Mouse (Mus musculus) cerebellum, adult 9-10 months (tissue): ENCODE results near the gene Pibf1.
A peak's percentile ranks its signal among the peaks of the same experiment; 100 is the strongest.

Experiments
- DNase-seq: peaks from one replicate; pipeline ENCODE4 v3.0.0; 2022

Pibf1 gene

GRCm38 (mm10) chr14:99099267-99099966 is at the start of gene Pibf1, which contains the start of gene Dis3:
TSS of gene Pibf1 (plus strand) at chr14:99099424.
TSS of gene Dis3 (minus strand) at chr14:99099770.
- peak; percentile 99 for DNase-seq

- DNase-seq = peak; percentile 62
Measured at GRCm38 (mm10) chr14:99058959-99059586, 40.2 kb upstream of the Pibf1 start.

GRCm38 (mm10) chr14:99060616-99061015 is 38.6 kb upstream of the Pibf1 start:
- no peak for DNase-seq

GRCm38 (mm10) chr14:99063091-99063490 is 36.1 kb upstream of the Pibf1 start:
- no peak for DNase-seq

GRCm38 (mm10) chr14:99071146-99071545 is 28.1 kb upstream of the Pibf1 start:
- no peak for DNase-seq

- DNase-seq = no peak
Measured at GRCm38 (mm10) chr14:99088947-99089346, 10.3 kb upstream of the Pibf1 start.

GRCm38 (mm10) chr14:99099967-99100587 is 853 bp downstream of the Pibf1 start:
- no peak for DNase-seq

GRCm38 (mm10) chr14:99103050-99103449 is 3.8 kb downstream of the Pibf1 start:
- no peak for DNase-seq

GRCm38 (mm10) chr14:99104542-99105123 is 5.4 kb downstream of the Pibf1 start:
- DNase-seq = no peak

- DNase-seq = no peak
Measured at GRCm38 (mm10) chr14:99106671-99107070, 7.4 kb downstream of the Pibf1 start.

- DNase-seq = no peak
Measured at GRCm38 (mm10) chr14:99107631-99108187, 8.5 kb downstream of the Pibf1 start.

- DNase-seq = no peak
Measured at GRCm38 (mm10) chr14:99108762-99109161, 9.5 kb downstream of the Pibf1 start.

GRCm38 (mm10) chr14:99117576-99117975 is 18.4 kb downstream of the Pibf1 start:
- no peak for DNase-seq

- DNase-seq = no peak
Measured at GRCm38 (mm10) chr14:99121584-99122339, 22.5 kb downstream of the Pibf1 start.

- DNase-seq = no peak
Measured at GRCm38 (mm10) chr14:99124076-99124475, 24.9 kb downstream of the Pibf1 start.

GRCm38 (mm10) chr14:99126713-99127112 is 27.5 kb downstream of the Pibf1 start:
- no peak for DNase-seq

GRCm38 (mm10) chr14:99127509-99127908 is 28.3 kb downstream of the Pibf1 start:
- DNase-seq = no peak

- no peak for DNase-seq
Measured at GRCm38 (mm10) chr14:99129050-99129449, 29.8 kb downstream of the Pibf1 start.

GRCm38 (mm10) chr14:99134048-99134447 is 34.8 kb downstream of the Pibf1 start:
- DNase-seq = no peak

- no peak for DNase-seq
Measured at GRCm38 (mm10) chr14:99135761-99136160, 36.5 kb downstream of the Pibf1 start.

GRCm38 (mm10) chr14:99136297-99136696 is 37.1 kb downstream of the Pibf1 start:
- no peak for DNase-seq

GRCm38 (mm10) chr14:99140036-99140435 is 40.8 kb downstream of the Pibf1 start:
- peak; percentile 40 for DNase-seq
